Mouse (Mus musculus) forebrain, embryonic 11.5 days (tissue): ENCODE measurements at regions not wholly inside any gene's neighbourhood (a gene's known extent, or its start where the extent isn't known, plus 50 kb on each side); places are given as distances from the start of the nearest gene placed in this dataset.

Source experiments
- ATAC-seq: fragments of 200-750 bp; cut with Nextera tagmentation; replicated peaks from 2 replicates; pipeline ENCODE4 v1.8.0; 2017; ENCODE audit warnings: moderate TSS enrichment; ENCODE audit not compliant: low FRiP score
- DNase-seq: peaks from one replicate; pipeline ENCODE4 v3.0.0-alpha.2; 2017; ENCODE audit warnings: low spot score
- H3K27ac ChIP-seq: fragments of 300-500 bp; sonication (generic); 2 replicates; pipeline ENCODE4 v1.5.1; 2014; ENCODE audit warnings: low read depth, low read length
- H3K27me3 ChIP-seq: fragments of 300-500 bp; sonication (generic); 2 replicates; pipeline ENCODE4 v1.6.1; 2014; ENCODE audit warnings: mild to moderate bottlenecking, low read length, mixed read lengths; ENCODE audit not compliant: control insufficient read depth, insufficient read depth
- H3K36me3 ChIP-seq: fragments of 300-500 bp; sonication (generic); 2 replicates; pipeline ENCODE4 v1.6.1; 2014; ENCODE audit warnings: mild to moderate bottlenecking, low read length, moderate library complexity, mixed read lengths; ENCODE audit not compliant: control insufficient read depth, insufficient read depth
- H3K4me1 ChIP-seq: fragments of 300-500 bp; sonication (generic); replicated peaks from 2 replicates; pipeline ENCODE4 v1.6.1; 2014; ENCODE audit warnings: low read length, mixed read lengths; ENCODE audit not compliant: control insufficient read depth, insufficient read depth
- H3K4me2 ChIP-seq: fragments of 300-500 bp; sonication (generic); 2 replicates; pipeline ENCODE4 v1.6.1; 2014; ENCODE audit warnings: low read depth, mild to moderate bottlenecking, low read length, moderate library complexity, mixed read lengths; ENCODE audit not compliant: severe bottlenecking
- H3K4me3 ChIP-seq: fragments of 300-500 bp; sonication (generic); 2 replicates; pipeline ENCODE4 v1.5.1; 2014; ENCODE audit warnings: low read depth, low read length
- H3K9ac ChIP-seq: fragments of 300-500 bp; sonication (generic); 2 replicates; pipeline ENCODE4 v1.6.1; 2014; ENCODE audit warnings: low read length
- H3K9me3 ChIP-seq: fragments of 300-500 bp; sonication (generic); 2 replicates; pipeline ENCODE4 v1.6.1; 2016; ENCODE audit warnings: low read length, mixed read lengths; ENCODE audit not compliant: control insufficient read depth
- WGBS: fragments of 180-500 bp; shearing (Covaris S2); extraction: QIAGEN DNeasy Blood & Tissue Kit; methylation state at CpG from one replicate; pipeline ENCODE4 v1.1.7; 2014; 5-methylcytosine and 5-hydroxymethylcytosine counted together

- Histone ChIP-seq H3K36me3 (no peaks in the 10 kb centered on the region), H3K27ac (no peak overlapping the region), H3K27me3 (no peaks in the 10 kb centered on the region), H3K4me2 (no peak overlapping the region), H3K9ac (no peak overlapping the region), H3K4me1 (no peaks in the 10 kb centered on the region), H3K4me3 (no peak overlapping the region), H3K9me3 (no peaks in the 10 kb centered on the region)
- no peak for DNase-seq
- 98% methylated on average over 2 of the region's 2 CpGs for WGBS
- ATAC-seq = no peak
Observed at GRCm38 (mm10) chr15:71157680-71158079, 2676.7 kb upstream of the Gm6569 start.

- Histone ChIP-seq H3K4me3 (no peak overlapping the region), H3K4me1 (no peaks in the 10 kb centered on the region), H3K9ac (no peak overlapping the region), H3K4me2 (no peak overlapping the region), H3K27ac (no peak overlapping the region), H3K9me3 (no peaks in the 10 kb centered on the region), H3K27me3 (no peaks in the 10 kb centered on the region), H3K36me3 (no peaks in the 10 kb centered on the region)
- ATAC-seq (no peak), DNase-seq (no peak)
Observed at GRCm38 (mm10) chr15:71162097-71162496, 2672.3 kb upstream of the Gm6569 start.

GRCm38 (mm10) chr15:71195011-71195739 is 2639.2 kb upstream of the Gm6569 start:
- ATAC-seq (0 out of 2 replicates have a peak, but pooled peaks have one; percentile 66), DNase-seq (peak; percentile 54)
- H3K27me3 ChIP-seq = no peaks in the 10 kb centered on the region
- H3K27ac ChIP-seq = no peak overlapping the region
- H3K36me3 ChIP-seq = no peaks in the 10 kb centered on the region
- H3K4me1 ChIP-seq = no peaks in the 10 kb centered on the region
- H3K9ac ChIP-seq = no peak overlapping the region
- no peaks in the 10 kb centered on the region for H3K9me3 ChIP-seq
- 60% methylated on average over 11 of the region's 11 CpGs for WGBS
- H3K4me2 ChIP-seq = no peak overlapping the region
- no peak overlapping the region for H3K4me3 ChIP-seq

GRCm38 (mm10) chr15:71240647-71241351 is 2593.6 kb upstream of the Gm6569 start:
- DNase-seq = peak; percentile 91
- WGBS = 41% methylated on average over 9 of the region's 9 CpGs

GRCm38 (mm10) chr15:71243539-71243938 is 2590.8 kb upstream of the Gm6569 start:
- H3K4me1 ChIP-seq = no peaks in the 10 kb centered on the region
- no peak overlapping the region for H3K9ac ChIP-seq
- H3K27ac ChIP-seq = no peak overlapping the region
- H3K9me3 ChIP-seq = no peaks in the 10 kb centered on the region
- no peak overlapping the region for H3K4me3 ChIP-seq
- ATAC-seq (no peak), DNase-seq (no peak)
- 90% methylated on average over 9 of the region's 9 CpGs for WGBS
- no peaks in the 10 kb centered on the region for H3K36me3 ChIP-seq
- H3K4me2 ChIP-seq = no peak overlapping the region
- no peaks in the 10 kb centered on the region for H3K27me3 ChIP-seq

More at GRCm38 (mm10) chr15:71240647-71241351, 2593.6 kb upstream of the Gm6569 start:
- no peaks in the 10 kb centered on the region for H3K27me3 ChIP-seq
- H3K4me1 ChIP-seq = no peaks in the 10 kb centered on the region
- H3K4me3 ChIP-seq = no peak overlapping the region
- H3K4me2 ChIP-seq = no peak overlapping the region
- H3K9ac ChIP-seq = no peak overlapping the region
- no peaks in the 10 kb centered on the region for H3K9me3 ChIP-seq
- no peak overlapping the region for H3K27ac ChIP-seq
- ATAC-seq = peak; percentile 86
- H3K36me3 ChIP-seq = no peaks in the 10 kb centered on the region

GRCm38 (mm10) chr15:71275876-71276565 is 2558.3 kb upstream of the Gm6569 start:
- Histone ChIP-seq H3K9ac (no peak overlapping the region), H3K27ac (no peak overlapping the region), H3K4me3 (no peak overlapping the region), H3K27me3 (no peaks in the 10 kb centered on the region), H3K4me1 (no peaks in the 10 kb centered on the region), H3K9me3 (no peaks in the 10 kb centered on the region), H3K4me2 (no peak overlapping the region), H3K36me3 (no peaks in the 10 kb centered on the region)
- ATAC-seq (no peak), DNase-seq (no peak)
- 92% methylated on average over 2 of the region's 2 CpGs for WGBS

- Histone ChIP-seq H3K36me3 (no peaks in the 10 kb centered on the region), H3K9ac (no peak overlapping the region), H3K4me2 (no peak overlapping the region), H3K4me1 (no peaks in the 10 kb centered on the region), H3K9me3 (no peaks in the 10 kb centered on the region), H3K4me3 (no peak overlapping the region), H3K27ac (no peak overlapping the region), H3K27me3 (no peaks in the 10 kb centered on the region)
- WGBS = 78% methylated on average over 2 of the region's 2 CpGs
- DNase-seq (no peak), ATAC-seq (no peak)
Observed at GRCm38 (mm10) chr15:71276566-71276912, 2557.8 kb upstream of the Gm6569 start.

- Histone ChIP-seq H3K4me2 (no peak overlapping the region), H3K9me3 (no peaks in the 10 kb centered on the region), H3K27ac (no peak overlapping the region), H3K4me3 (no peak overlapping the region), H3K4me1 (no peaks in the 10 kb centered on the region), H3K27me3 (no peaks in the 10 kb centered on the region), H3K36me3 (no peaks in the 10 kb centered on the region), H3K9ac (no peak overlapping the region)
- 88% methylated on average over 2 of the region's 2 CpGs for WGBS
- DNase-seq (no peak), ATAC-seq (no peak)
Observed at GRCm38 (mm10) chr15:71277388-71277787, 2557.0 kb upstream of the Gm6569 start.
